Mouse (Mus musculus) heart, embryonic 10.5 days (tissue): ENCODE measurements around the gene Cox6a2. TPM values are rescaled to one million over a fixed set of nuclear protein-coding genes. Genes with fewer than 3 reads are reported as not detected.
"Not testable (repeated sequence)": the region's sequence is repeated elsewhere in the genome, so short reads cannot be mapped to it uniquely, and the experiment has no call there.

Source experiments
- DNase-seq: peaks from one replicate; pipeline ENCODE4 v3.0.0-alpha.2; 2017; ENCODE audit warnings: low spot score
- H3K27ac ChIP-seq: fragments of 300-500 bp; sonication (generic); 2 replicates; pipeline ENCODE4 v1.5.1; 2016; ENCODE audit warnings: mild to moderate bottlenecking
- H3K27me3 ChIP-seq: fragments of 300-500 bp; sonication (generic); 2 replicates; pipeline ENCODE4 v1.6.1; 2016; ENCODE audit warnings: mild to moderate bottlenecking; ENCODE audit not compliant: poor library complexity, insufficient read depth, severe bottlenecking
- H3K36me3 ChIP-seq: fragments of 300-500 bp; sonication (generic); 2 replicates; pipeline ENCODE4 v1.6.1; 2016; ENCODE audit warnings: mild to moderate bottlenecking, moderate library complexity
- H3K4me1 ChIP-seq: fragments of 300-500 bp; sonication (generic); 2 replicates; pipeline ENCODE4 v1.6.1; 2016; ENCODE audit warnings: mild to moderate bottlenecking
- H3K4me3 ChIP-seq: fragments of 300-500 bp; sonication (generic); 2 replicates; pipeline ENCODE4 v1.5.1; 2016; ENCODE audit warnings: mild to moderate bottlenecking, moderate library complexity
- H3K9me3 ChIP-seq: fragments of 300-500 bp; sonication (generic); 2 replicates; pipeline ENCODE4 v1.6.1; 2016; ENCODE audit warnings: mild to moderate bottlenecking, moderate library complexity
- WGBS: fragments of 180-500 bp; shearing (Covaris S2); methylation state at CpG from one replicate; pipeline ENCODE4 v1.1.7; 2016; 5-methylcytosine and 5-hydroxymethylcytosine counted together
- polyA plus RNA-seq: library from polyadenylated mRNA; unstranded; fragments of >200 nt; fragmentation: Nextera tagmentation; extraction: Ambion mirVana; gene quantifications from 2 replicates; pipeline ENCODE4 v1.2.1, GENCODE M21; 2016

Gene Cox6a2
- polyA plus RNA-seq, 1 experiment from 2014 or later = 258 TPM

DNA sequence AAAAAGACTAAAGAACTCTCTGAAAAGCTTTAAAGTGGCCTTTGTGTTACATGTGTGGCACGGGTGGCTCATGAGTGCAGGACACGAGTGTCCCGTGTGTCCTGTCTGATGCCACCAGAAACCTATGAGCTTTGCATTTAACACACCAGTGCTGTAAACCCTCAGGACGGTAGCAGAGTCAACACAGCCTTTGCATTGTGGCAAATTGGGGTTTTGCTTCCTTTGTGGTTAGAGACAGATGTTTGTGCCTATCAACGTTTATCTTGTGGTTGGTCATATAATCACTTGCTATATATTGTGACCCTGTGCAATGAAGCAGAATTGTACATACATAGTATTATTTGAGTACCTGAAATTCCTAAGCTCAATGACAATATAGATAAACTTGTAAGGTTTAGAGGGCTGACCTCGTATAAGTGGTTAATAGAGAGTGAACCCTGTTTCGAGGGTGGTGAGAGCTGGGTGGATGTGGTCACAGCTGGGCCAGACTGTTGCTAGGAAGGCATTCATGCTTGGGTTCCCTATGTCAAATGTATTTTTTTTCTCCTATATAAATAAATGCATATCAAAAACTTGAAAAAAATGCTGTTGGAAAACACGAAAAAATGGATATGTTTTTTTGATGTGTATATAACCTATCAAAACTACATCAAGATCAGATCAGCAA, 47.4 kb downstream of the Cox6a2 start:
- not testable (repeated sequence) for H3K9me3 ChIP-seq, H3K36me3 ChIP-seq, H3K4me1 ChIP-seq, H3K4me3 ChIP-seq, H3K27ac ChIP-seq, DNase-seq, H3K27me3 ChIP-seq
- WGBS = 77% methylated on average over 8 of the region's 8 CpGs

Other genes starting within 250 kb of the Cox6a2 start
- gene Fus, start 238.9 kb downstream of the Cox6a2 start, polyA plus RNA-seq = 280 and 362 TPM in 2 replicates
- gene Pycard, start 212.5 kb downstream of the Cox6a2 start, polyA plus RNA-seq = 27.8 and 35.5 TPM in 2 replicates
- 0.40 and 1.2 TPM in 2 replicates for gene Trim72, start 202.4 kb downstream of the Cox6a2 start, polyA plus RNA-seq
- 0.06 and 0.25 TPM in 2 replicates for gene Itgam, start 143.7 kb downstream of the Cox6a2 start, polyA plus RNA-seq
- gene Gm49368, start 143.7 kb downstream of the Cox6a2 start, polyA plus RNA-seq = 0.09 TPM in 1 of 2 replicates, not detected in the other
- 0.05 and 0.10 TPM in 2 replicates for gene Itgax, start 76.8 kb downstream of the Cox6a2 start, polyA plus RNA-seq
- gene Itgad, start 52.0 kb downstream of the Cox6a2 start, polyA plus RNA-seq = not detected in 2 replicates
- 16.6 and 17.5 TPM in 2 replicates for gene Armc5, start 31.0 kb upstream of the Cox6a2 start, polyA plus RNA-seq
- 7.1 and 7.2 TPM in 2 replicates for gene 9130023H24Rik, start 31.6 kb upstream of the Cox6a2 start, polyA plus RNA-seq
- 144 and 202 TPM in 2 replicates for gene Tgfb1i1, start 40.4 kb upstream of the Cox6a2 start, polyA plus RNA-seq
- 0.37 and 0.48 TPM in 2 replicates for gene Slc5a2, start 59.3 kb upstream of the Cox6a2 start, polyA plus RNA-seq
- gene BC017158, start 91.8 kb upstream of the Cox6a2 start, polyA plus RNA-seq = 20.3 and 25.1 TPM in 2 replicates
- gene Rgs10, start 212.4 kb upstream of the Cox6a2 start, polyA plus RNA-seq = 16.4 and 19.3 TPM in 2 replicates